Mouse (Mus musculus): ENCODE measurements around the gene Tcf23.
A peak's percentile ranks its signal among the peaks of the same experiment; 100 is the strongest.

Gene Tcf23

GRCm38 (mm10) chr5:30949654-30950326, 18.7 kb upstream of the Tcf23 start:
- DNase-seq (ENCODE audit: low read depth, low spot score), result peak; percentile 96

GRCm38 (mm10) chr5:30950451-30950850, 18.0 kb upstream of the Tcf23 start:
- DNase-seq (ENCODE audit: low read depth, low spot score), result no peak

GRCm38 (mm10) chr5:30950922-30951321, 17.5 kb upstream of the Tcf23 start:
- no peak for DNase-seq (ENCODE audit: low read depth, low spot score)

GRCm38 (mm10) chr5:30951706-30952105, 16.8 kb upstream of the Tcf23 start:
- DNase-seq (ENCODE audit: low read depth, low spot score), result no peak

- DNase-seq (ENCODE audit: low read depth, low spot score), result no peak
These were observed 15.9 kb upstream of the Tcf23 start for GRCm38 (mm10) chr5:30952551-30952950.

DNA sequence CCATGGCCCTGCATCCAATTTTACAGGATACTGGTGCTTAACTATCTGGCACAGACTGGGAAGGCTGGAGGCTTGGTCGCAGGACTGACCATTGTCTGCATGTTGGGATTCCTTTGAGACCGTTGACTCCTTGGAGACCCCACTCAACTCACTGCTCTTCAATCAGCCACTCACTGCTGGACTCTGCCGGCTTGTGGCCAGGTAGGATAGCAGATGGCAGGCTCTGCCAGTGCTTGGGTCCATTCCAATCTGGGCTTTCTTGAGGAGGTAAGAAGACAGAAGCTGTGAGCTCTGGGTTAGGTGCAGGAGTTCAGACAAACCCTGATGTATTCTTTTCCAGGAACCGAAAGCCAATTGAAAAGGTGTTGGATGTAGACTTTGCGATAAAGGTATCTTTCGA, 14.4 kb upstream of the Tcf23 start:
- no peak for DNase-seq (ENCODE audit: low read depth, low spot score)

GRCm38 (mm10) chr5:30954556-30954955, 13.9 kb upstream of the Tcf23 start:
- no peak for DNase-seq (ENCODE audit: low read depth, low spot score)

DNA sequence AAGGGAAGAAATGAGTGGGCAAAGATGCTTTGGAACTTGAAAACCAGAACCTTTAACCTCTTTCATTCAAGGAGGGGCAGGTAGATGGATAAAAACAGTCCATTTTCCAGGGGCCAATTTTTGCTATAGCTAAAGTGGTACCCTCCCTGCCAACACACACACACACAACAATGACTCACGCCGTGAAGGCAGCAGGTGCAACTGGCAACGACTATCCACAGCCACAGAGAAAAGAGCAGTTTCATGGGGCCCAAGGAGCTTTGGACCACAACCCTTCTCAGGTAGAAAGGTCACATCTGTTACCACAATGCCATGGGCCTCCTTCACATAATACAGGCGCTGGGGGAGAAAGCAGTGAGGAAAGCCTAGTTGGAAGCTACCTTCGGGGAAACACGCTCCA, 12.7 kb upstream of the Tcf23 start:
- DNase-seq (ENCODE audit: low read depth, low spot score), result no peak

- no peak for DNase-seq (ENCODE audit: low read depth, low spot score)
These were observed 10.6 kb upstream of the Tcf23 start for GRCm38 (mm10) chr5:30957891-30958290.

DNA sequence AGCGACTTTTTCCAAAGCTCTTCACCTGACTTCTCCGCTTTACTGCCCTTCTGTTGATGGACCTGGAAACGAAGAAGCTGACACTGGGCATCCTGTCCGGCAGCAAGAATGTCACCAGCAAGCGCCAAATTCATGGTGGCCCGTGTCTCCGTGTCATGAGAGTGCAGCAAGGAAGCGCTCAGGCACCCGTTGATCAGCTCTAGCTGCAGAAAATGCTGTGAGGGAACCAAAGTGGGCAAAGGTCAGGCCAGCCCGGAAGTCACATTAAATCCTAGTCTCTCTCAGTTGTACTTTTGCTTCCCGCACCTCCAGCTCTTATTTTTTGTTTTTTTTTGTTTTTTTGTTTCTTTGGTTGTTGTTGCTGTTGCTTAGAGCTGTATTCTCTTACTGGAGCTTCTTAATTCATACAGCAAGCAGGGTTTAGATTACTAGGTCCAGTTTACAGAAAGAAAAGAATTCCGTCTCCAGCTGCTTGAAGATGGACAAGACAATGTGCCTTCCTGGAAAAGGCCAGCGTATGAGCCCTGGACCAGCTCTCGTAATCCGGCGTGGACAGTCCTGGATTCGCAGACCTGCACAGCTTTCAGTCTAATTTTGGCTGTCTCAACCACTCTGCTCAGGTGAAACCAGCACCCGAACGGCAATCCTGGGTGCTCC, 9.1 kb upstream of the Tcf23 start:
- DNase-seq (ENCODE audit: low read depth, low spot score), result no peak

DNA sequence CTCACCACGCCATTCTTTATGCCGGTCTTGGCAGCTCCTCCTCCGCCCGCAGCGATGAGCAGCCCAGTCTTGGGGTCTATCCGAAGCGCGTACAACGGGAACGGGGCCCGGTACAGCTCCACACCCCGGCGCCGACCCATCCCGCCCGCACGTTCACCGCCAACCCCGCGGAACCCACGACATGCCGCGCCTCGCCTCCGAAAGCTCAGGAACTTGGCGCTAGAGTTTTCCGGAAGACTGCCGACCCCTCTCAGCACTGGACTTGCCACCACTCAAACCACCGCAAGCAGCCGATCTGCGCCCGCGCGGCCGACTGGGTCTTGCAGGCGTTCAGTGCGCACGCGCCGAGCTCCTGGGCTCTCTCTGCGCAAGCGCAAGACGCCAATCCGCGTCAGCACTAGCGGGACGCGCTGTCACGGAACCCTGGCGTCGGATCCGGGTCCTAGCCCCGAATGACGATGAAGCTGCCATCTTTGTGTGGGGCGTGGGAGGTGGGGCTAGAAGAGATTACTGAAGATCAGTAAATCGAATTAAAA, 8.4 kb upstream of the Tcf23 start, which contains the start of gene Preb:
Gene Preb, minus strand, starts transcription at position 396 of the 536 bp plus-strand sequence.
- peak; percentile 97 for DNase-seq (ENCODE audit: low read depth, low spot score)

GRCm38 (mm10) chr5:30960814-30961213, 7.6 kb upstream of the Tcf23 start:
- no peak for DNase-seq (ENCODE audit: low read depth, low spot score)

GRCm38 (mm10) chr5:30961545-30962505, 6.6 kb upstream of the Tcf23 start:
- DNase-seq (ENCODE audit: low read depth, low spot score), result no peak

DNA sequence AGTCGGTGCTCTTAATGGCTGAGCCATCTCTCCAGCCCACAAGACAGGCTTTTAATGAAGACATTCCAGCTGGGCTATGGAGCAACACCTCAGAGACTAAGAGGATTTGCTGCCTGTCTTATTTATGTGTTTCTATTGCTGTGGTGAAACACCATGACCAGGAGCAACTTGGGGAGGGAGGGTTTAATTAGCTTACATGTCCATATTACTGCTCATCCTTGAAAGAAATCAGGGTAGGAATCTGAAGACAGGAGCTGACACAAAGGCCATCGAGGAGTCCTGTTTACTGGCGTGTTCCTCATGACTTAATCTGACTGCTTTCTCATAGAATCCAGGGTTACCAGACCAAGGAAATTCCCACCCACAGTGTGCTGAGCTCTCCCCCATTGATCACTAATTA, 4.5 kb upstream of the Tcf23 start:
- no peak for DNase-seq (ENCODE audit: low read depth, low spot score)

GRCm38 (mm10) chr5:30966189-30966588, 2.3 kb upstream of the Tcf23 start:
- no peak for DNase-seq (ENCODE audit: low read depth, low spot score)

DNA sequence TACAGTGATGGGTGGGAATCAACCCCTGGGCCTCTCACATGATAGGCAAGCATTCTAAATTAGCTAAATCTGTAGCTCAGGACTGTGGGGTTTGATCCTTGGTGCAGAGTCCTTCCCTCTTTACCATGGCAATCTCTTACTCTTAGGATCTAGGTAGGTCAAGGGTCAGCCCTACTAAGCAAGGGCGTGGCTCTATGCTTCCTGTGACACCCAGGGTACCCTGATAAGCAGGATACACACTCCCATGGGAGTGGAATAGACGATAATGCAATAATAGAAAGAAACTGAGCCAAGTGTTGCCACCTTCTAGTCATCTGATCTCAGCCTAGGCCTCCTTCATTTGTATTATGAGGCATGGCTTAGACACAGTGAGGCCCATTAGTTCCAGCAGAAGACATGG, 978 bp downstream of the Tcf23 start:
- DNase-seq (ENCODE audit: low read depth, low spot score), result no peak

GRCm38 (mm10) chr5:30974870-30975656, 6.6 kb downstream of the Tcf23 start:
- no peak for DNase-seq (ENCODE audit: low read depth, low spot score)

DNA sequence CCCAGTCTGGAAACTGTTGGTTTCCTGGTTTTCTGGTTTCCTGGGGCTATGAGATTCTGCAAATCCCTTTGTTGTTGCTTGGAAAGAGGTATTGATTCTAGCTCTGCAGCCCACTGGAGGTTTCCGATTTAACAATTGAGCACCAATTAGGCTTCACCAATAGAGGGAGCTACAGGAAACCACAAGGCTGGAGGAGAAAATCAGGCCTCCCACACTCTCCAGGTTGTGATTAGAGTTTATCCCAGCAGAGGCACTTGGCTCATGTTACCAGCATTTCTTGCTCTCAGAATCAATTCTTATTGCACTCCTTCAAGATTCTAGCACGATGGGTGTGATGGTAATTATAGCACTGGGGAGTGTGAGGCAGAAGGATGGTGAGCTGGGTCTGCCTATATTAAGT, 13.9 kb downstream of the Tcf23 start:
- peak; percentile 61 for DNase-seq (ENCODE audit: low read depth, low spot score)

DNA sequence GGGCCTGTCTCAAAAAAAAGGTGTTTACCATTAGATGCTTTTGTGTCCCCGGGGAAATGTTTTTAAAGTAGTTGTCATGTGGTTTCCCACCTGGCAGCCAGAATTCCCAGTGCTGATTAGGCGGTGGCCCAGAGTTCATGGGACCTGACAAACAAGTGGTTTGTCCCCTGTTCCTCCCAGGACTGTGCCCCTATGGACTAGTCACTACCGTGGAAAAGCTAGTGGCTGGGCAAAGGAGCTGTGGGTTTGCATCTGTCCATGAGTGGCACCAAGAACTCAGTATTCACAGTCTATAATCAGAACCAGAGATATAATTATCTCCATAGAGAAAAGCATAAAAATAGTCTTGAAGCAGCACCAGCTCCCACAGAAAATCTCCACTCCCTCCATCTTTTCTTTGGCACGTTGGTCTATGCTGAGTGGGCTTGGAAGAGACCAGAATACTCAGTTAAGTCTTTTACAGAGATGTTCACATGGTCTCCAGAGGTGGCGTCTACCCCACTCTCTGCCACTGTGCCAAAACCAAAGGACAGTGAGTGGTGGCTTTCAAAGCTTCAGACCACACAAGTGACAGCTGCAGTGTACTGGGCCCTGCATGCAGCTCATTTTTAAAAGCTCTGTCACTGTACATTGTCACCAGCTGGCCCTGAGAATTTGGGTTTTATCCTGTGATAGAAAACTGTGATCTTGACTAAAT, 24.7 kb downstream of the Tcf23 start:
- no peak for DNase-seq (ENCODE audit: low read depth, low spot score)

DNA sequence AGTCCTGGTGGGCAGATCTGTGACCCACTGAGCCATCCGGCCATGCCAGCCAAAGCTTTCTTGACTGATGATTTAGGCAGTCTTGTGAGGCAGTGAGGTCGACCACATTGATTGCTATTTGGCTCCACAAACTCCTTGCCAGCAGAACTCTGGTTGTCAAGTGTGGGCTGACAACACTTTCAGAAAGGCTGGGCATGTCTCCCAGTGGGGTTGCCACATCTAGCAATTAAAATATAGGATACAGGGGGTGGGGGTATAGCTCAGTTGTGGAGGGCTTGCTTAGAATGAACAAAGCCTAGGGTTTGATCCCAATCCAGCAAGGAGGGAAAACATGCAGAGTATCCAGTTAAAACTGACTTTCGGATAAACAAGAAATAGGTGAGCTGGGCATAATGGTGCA, 25.6 kb downstream of the Tcf23 start:
- no peak for DNase-seq (ENCODE audit: low read depth, low spot score)

Data from R1 (cell line).